Mouse (Mus musculus) midbrain, embryonic 14.5 days (tissue): ENCODE measurements at regions not wholly inside any gene's neighbourhood (a gene's known extent, or its start where the extent isn't known, plus 50 kb on each side); places are given as distances from the start of the nearest gene placed in this dataset.
A peak's percentile ranks its signal among the peaks of the same experiment; 100 is the strongest.

Experiments
- ATAC-seq: fragments of 200-750 bp; cut with Nextera tagmentation; 2 replicates; pipeline ENCODE4 v1.8.0; 2017; ENCODE audit warnings: moderate number of reproducible peaks, moderate library complexity; ENCODE audit not compliant: low FRiP score, low TSS enrichment
- DNase-seq: peaks from one replicate; pipeline ENCODE4 v3.0.0-alpha.2; 2015
- H3K27ac ChIP-seq: fragments of 300-500 bp; sonication (generic); replicated peaks from 2 replicates; pipeline ENCODE4 v1.5.1; 2014; ENCODE audit warnings: mild to moderate bottlenecking, low read depth, low read length, moderate library complexity
- H3K27me3 ChIP-seq: fragments of 300-500 bp; sonication (generic); 2 replicates; pipeline ENCODE4 v1.6.1; 2014; ENCODE audit warnings: low read length, control low read depth, mixed read lengths; ENCODE audit not compliant: control insufficient read depth, insufficient read depth
- H3K36me3 ChIP-seq: fragments of 300-500 bp; sonication (generic); 2 replicates; pipeline ENCODE4 v1.6.1; 2014; ENCODE audit warnings: low read length, control low read depth; ENCODE audit not compliant: control insufficient read depth, insufficient read depth
- H3K4me1 ChIP-seq: fragments of 300-500 bp; sonication (generic); 2 replicates; pipeline ENCODE4 v1.6.1; 2014; ENCODE audit warnings: mild to moderate bottlenecking, antibody characterized with exemption, low read length, control low read depth; ENCODE audit not compliant: control insufficient read depth, insufficient read depth
- H3K4me2 ChIP-seq: fragments of 300-500 bp; sonication (generic); 2 replicates; pipeline ENCODE4 v1.6.1; 2014; ENCODE audit warnings: mild to moderate bottlenecking, low read length, moderate library complexity
- H3K4me3 ChIP-seq: fragments of 300-500 bp; sonication (generic); replicated peaks from 2 replicates; pipeline ENCODE4 v1.5.1; 2014; ENCODE audit warnings: low read depth, low read length
- H3K9ac ChIP-seq: fragments of 300-500 bp; sonication (generic); replicated peaks from 2 replicates; pipeline ENCODE4 v1.6.1; 2014; ENCODE audit warnings: mild to moderate bottlenecking, low read length, moderate library complexity
- H3K9me3 ChIP-seq: fragments of 300-500 bp; sonication (generic); 2 replicates; pipeline ENCODE4 v1.6.1; 2016; ENCODE audit warnings: low read length, control low read depth, mixed read lengths; ENCODE audit not compliant: control insufficient read depth
- whole genome bisulfite sequencing: fragments of 180-500 bp; shearing (Covaris S2); extraction: QIAGEN DNeasy Blood & Tissue Kit; methylation state at CpG from one replicate; pipeline ENCODE4 v1.1.7; 2014; 5-methylcytosine and 5-hydroxymethylcytosine counted together

DNA sequence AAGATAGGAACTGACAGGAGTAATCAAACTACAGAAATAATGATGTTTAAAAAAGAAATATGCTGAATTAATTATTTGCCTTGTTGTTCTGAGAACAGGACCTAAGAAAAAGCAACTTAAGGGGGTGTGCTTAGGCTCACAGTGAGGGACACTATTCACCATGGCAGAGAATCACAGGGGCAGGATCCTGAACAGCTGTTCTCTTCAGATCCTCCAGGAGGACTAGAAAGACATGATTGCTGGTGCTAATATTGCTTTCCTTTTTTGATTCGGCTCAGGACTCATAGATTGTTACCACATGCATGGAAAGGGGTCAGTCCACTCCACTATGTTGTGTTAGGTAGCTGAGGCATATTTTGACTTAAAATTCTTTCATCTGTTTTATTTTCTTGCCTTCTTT, 425.4 kb upstream of the Tecrl start:
- no peaks in the 10 kb centered on the region for H3K27me3 ChIP-seq
- ATAC-seq (no peak), DNase-seq (peak; percentile 27)
- WGBS, result 33% methylated on average over 1 of the region's 1 CpGs
- H3K27ac ChIP-seq, result no peak overlapping the region
- H3K4me2 ChIP-seq, result no peak overlapping the region
- no peak overlapping the region for H3K9ac ChIP-seq
- no peaks in the 10 kb centered on the region for H3K4me1 ChIP-seq
- H3K36me3 ChIP-seq, result no peaks in the 10 kb centered on the region
- no peak overlapping the region for H3K4me3 ChIP-seq
- H3K9me3 ChIP-seq, result no peaks in the 10 kb centered on the region

DNA sequence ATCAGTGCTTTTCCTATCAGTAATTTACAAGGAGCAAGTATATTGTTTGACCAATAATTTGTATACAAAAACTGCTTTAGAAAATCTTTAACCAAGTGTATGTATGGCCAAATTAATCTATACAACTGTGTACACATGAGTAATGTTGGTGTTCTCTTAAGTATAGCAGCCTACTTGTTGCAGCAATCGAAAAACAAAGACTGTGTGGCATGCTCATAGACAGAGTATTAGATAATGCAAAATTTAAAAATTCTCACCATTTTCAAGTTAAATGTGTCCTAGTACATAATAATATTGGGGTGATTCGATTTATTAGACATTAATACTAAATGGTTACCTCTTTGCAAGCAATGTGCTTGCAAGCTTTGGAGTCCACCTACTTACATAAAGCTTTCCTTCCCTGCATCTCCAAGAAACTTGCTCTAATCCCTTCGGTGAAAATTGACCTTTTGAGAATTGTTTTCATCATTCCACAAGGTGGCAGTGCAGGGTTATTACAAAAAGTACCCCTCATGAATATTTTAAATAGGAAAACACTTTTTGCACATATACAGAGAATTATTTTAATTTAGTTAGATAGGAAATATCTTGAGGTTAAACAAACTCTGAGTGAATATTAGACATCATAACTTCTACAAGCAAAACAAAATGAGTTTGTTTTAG, 423.4 kb upstream of the Tecrl start:
- 31% methylated on average over 3 of the region's 3 CpGs for WGBS
- DNase-seq, result peak; percentile 82
- peak; percentile 24; the same call in 1 of the 2 replicates for ATAC-seq

DNA sequence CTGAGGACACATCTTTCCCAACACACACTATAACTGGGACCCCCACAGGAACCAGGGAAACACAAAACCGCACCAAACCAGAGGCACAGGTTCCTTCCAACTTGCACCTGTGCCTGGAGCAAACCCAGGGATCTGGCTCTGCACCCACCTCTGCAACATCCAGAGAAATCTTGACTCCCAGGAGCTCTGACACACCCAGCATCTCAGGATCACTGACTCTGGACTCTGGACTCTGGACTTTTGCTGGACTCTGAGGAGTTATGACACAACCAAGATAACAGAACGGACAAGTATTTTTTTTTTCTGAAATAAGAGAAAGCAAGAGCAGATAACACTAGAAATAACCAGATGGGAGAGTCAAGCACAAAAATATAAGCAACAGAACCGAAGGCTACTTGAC, 386.9 kb upstream of the Tecrl start:
- no peak for DNase-seq
- Histone ChIP-seq H3K4me1 (no peaks in the 10 kb centered on the region), H3K4me2 (no peak overlapping the region), H3K4me3 (no peak overlapping the region), H3K27ac (no peak overlapping the region), H3K36me3 (no peaks in the 10 kb centered on the region), H3K27me3 (no peaks in the 10 kb centered on the region), H3K9ac (no peak overlapping the region), H3K9me3 (no peaks in the 10 kb centered on the region)
- no peak for ATAC-seq
- WGBS, result 89% methylated on average over 3 of the region's 3 CpGs

More for the DNA sequence above, 423.4 kb upstream of the Tecrl start:
- H3K36me3 ChIP-seq, result no peaks in the 10 kb centered on the region
- no peaks in the 10 kb centered on the region for H3K9me3 ChIP-seq
- H3K27me3 ChIP-seq, result no peaks in the 10 kb centered on the region
- H3K4me3 ChIP-seq, result no peak overlapping the region
- H3K4me1 ChIP-seq, result no peaks in the 10 kb centered on the region
- no peak overlapping the region for H3K4me2 ChIP-seq
- H3K27ac ChIP-seq, result no peak overlapping the region
- no peak overlapping the region for H3K9ac ChIP-seq

DNA sequence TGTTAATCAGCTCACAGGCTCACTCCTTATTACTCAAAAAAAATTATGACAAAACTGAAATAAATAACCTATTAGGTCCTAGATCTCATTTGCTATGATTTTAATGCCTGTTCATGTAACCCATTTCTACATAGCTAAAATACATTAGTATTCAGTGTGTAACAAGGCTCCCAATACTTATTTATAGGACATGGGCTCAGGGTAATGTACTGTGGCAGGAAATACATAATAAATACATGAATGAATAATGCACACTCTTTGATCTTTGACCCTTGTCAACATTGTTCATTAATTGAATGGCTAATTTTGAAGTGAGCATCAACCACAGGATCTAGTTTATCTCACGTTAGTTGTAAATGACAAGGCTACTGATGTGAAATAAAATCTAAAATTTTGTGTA, 340.4 kb upstream of the Tecrl start:
- H3K27me3 ChIP-seq, result no peaks in the 10 kb centered on the region
- no peak overlapping the region for H3K4me3 ChIP-seq
- no peaks in the 10 kb centered on the region for H3K9me3 ChIP-seq
- no peak overlapping the region for H3K4me2 ChIP-seq
- H3K36me3 ChIP-seq, result no peaks in the 10 kb centered on the region
- no peak overlapping the region for H3K9ac ChIP-seq
- no peak for ATAC-seq
- WGBS, result 47% methylated on average over 1 of the region's 1 CpGs
- H3K27ac ChIP-seq, result no peak overlapping the region
- no peaks in the 10 kb centered on the region for H3K4me1 ChIP-seq
- DNase-seq, result peak; percentile 28

DNA sequence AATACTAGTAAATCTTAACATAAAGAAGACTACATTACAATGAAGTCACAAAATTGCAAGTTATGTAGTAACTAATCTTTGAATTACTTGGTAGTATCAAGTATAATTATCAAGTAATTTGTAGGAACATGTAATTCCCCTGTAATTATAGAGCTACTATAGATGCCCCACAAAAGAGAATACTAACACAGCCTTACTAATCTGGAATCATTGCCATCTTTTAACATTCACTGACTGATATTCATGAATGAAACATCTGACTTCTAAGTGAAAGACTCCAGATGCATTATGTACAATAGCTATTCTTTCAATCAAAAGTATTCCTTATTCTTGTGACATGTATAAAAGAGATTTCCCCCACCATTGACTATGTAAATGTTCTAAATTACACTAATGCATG, 337.3 kb upstream of the Tecrl start:
- Histone ChIP-seq H3K4me1 (no peaks in the 10 kb centered on the region), H3K9me3 (no peaks in the 10 kb centered on the region), H3K4me2 (no peak overlapping the region), H3K4me3 (no peak overlapping the region), H3K27me3 (no peaks in the 10 kb centered on the region), H3K36me3 (no peaks in the 10 kb centered on the region), H3K9ac (no peak overlapping the region), H3K27ac (no peak overlapping the region)
- DNase-seq (no peak), ATAC-seq (no peak)

DNA sequence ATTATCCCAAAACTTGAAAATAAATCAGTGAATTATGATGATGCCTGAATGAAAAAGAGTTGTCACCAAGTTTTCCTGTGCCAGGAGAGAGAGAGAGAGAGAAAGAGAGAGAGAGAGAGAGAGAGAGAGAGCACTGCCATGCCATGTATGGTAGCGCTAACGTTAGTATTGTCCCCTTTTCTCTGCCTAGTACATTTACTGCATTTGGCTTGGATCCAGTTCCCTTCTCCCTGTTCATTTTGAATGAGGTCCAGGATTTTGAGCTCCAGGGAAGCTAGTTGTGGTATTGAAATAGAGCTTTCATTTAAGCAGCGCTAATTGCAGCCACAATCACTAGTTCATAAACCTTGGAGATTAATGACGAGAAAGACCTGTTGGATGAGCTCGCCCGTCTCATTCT, 323.4 kb upstream of the Tecrl start:
- no peaks in the 10 kb centered on the region for H3K4me1 ChIP-seq
- H3K4me2 ChIP-seq, result no peak overlapping the region
- H3K9ac ChIP-seq, result no peak overlapping the region
- ATAC-seq (no peak), DNase-seq (peak; percentile 35)
- no peak overlapping the region for H3K4me3 ChIP-seq
- 73% methylated on average over 6 of the region's 6 CpGs for WGBS
- no peaks in the 10 kb centered on the region for H3K27me3 ChIP-seq
- H3K36me3 ChIP-seq, result no peaks in the 10 kb centered on the region
- H3K27ac ChIP-seq, result no peak overlapping the region
- H3K9me3 ChIP-seq, result no peaks in the 10 kb centered on the region

DNA sequence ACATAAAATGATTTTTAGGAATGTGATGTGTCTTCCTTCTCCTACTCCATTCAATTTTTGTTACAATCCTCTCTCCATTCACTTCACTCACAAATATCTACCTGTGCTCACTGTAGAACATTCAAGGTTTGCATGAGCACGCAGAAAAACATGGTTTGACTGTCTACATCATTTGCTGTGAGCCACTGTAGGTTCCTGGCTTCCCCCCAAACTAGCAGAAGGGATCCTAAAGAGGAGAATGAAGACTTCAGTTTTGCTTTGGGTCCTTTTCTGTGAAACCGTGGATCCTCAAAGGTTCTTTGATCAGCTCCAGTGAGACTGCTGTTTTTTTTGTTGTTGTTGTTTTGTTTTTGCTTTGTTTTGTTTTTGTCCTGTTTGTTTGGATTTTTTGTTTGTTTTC, 304.1 kb upstream of the Tecrl start:
- DNase-seq (no peak), ATAC-seq (no peak)
- H3K27me3 ChIP-seq, result no peaks in the 10 kb centered on the region
- no peak overlapping the region for H3K4me2 ChIP-seq
- no peak overlapping the region for H3K9ac ChIP-seq
- no peak overlapping the region for H3K4me3 ChIP-seq
- H3K4me1 ChIP-seq, result no peaks in the 10 kb centered on the region
- WGBS, result 81% methylated on average over 2 of the region's 2 CpGs
- H3K9me3 ChIP-seq, result no peaks in the 10 kb centered on the region
- H3K27ac ChIP-seq, result no peak overlapping the region
- H3K36me3 ChIP-seq, result no peaks in the 10 kb centered on the region

DNA sequence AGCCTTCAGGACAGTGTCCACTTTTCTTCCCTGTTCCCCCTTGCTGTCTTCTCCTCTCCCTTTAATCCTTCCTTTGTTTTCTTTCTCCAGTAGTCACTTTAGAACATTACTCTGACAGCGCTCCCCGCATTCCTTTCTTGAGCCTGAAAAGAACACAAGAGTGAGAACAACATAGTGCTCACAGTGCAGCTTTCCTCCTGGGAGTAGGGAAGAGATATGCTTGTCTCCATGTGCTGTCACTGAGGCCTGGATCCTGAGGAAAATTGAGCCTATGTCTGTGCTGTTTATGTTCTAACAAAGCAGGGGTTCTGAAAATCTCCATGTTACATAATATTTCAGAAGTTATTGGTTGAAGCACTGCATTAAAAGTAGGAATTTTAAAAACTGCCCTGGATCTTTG, 296.3 kb upstream of the Tecrl start:
- no peak overlapping the region for H3K27ac ChIP-seq
- no peak overlapping the region for H3K4me2 ChIP-seq
- ATAC-seq (no peak), DNase-seq (peak; percentile 28)
- no peaks in the 10 kb centered on the region for H3K36me3 ChIP-seq
- H3K27me3 ChIP-seq, result no peaks in the 10 kb centered on the region
- no peak overlapping the region for H3K4me3 ChIP-seq
- H3K9ac ChIP-seq, result no peak overlapping the region
- H3K9me3 ChIP-seq, result no peaks in the 10 kb centered on the region
- H3K4me1 ChIP-seq, result no peaks in the 10 kb centered on the region
- WGBS, result 4% methylated on average over 2 of the region's 2 CpGs

DNA sequence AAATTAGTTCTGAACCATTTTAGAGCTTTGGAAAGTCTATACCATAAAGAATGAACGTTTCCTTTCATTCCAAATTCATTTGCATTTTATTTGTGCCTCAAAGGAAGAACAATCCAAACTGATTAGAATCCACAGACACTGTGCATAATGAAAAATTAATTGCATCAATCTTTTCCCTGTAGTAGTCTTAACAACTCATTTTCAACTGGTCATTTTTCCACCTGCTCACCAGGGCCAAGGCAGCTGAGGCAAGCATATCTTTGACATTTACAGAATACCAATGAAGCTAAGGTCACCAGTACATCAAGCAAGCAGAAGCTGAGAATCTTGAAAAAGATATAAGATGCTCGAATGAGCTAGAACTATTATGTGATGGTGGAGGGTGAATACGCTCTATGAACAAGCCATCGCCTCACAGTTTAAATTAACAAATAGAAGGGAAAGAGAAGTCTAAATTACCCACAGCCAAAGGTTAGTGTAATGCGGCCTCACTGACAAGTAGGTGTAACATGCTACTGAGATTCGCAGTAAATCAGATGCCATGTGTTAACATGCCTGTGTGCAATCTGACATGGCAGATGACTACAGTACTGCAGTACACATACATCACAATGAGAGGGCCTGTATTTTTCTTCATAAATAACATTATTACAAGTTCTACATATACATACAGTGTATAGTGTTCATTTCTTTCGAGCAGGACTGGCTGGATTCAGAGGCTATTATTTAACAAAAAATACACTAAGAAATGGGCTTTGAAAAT, 267.8 kb upstream of the Tecrl start:
- Histone ChIP-seq H3K27ac (no peak overlapping the region), H3K9me3 (no peaks in the 10 kb centered on the region), H3K36me3 (no peaks in the 10 kb centered on the region), H3K4me3 (no peak overlapping the region), H3K4me1 (no peaks in the 10 kb centered on the region), H3K27me3 (no peaks in the 10 kb centered on the region), H3K4me2 (no peak overlapping the region), H3K9ac (no peak overlapping the region)
- WGBS, result 71% methylated on average over 7 of the region's 7 CpGs
- DNase-seq (peak; percentile 23), ATAC-seq (no peak)
